ENCODE assay signal across 42 mouse cellular contexts in the genomic region with DNA sequence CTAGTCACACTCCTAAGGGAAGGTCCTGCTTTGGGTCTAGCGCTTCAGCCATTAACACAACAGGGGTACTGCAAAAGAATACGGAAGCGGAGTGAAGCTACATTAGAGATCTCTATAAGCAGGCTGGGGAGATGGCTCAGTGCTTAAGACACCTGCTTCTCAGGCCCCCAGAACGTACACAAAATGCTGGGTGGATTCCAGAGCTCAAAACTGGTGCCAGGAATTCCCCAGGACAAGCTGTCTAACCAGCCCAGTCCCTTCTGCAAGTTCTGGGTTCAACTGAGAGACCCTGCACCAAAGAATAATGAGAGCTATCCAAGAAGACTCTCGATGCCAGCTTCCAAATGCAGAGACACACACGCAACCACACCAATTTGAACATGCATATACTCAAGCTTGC. TPM values are rescaled to one million over a fixed set of nuclear protein-coding genes. Genes with fewer than 3 reads are reported as not detected.
"Had no signal": no experiment of that assay in that cellular context is flagged by ENCODE, and none has a peak within 500 bp of the region (broad histone marks: within the 10 kb centered on the region; RNA-seq: fewer than 3 reads in every experiment).

No protein-coding gene starts in this region.

- H3K9ac ChIP-seq: heart, embryonic 12.5 days; hindbrain, embryonic 12.5 days; hindbrain, embryonic 14.5 days; kidney, embryonic 15.5 days; limb, embryonic 13.5 days; limb, embryonic 15.5 days; liver, embryonic 12.5 days had no signal

- ATAC-seq: hindbrain, embryonic 16.5 days; inflammation-experienced regulatory T-cells, adult 6 months; intestine, embryonic 16.5 days; liver, embryonic 12.5 days had no signal

- H3K36me3 ChIP-seq: heart, embryonic 10.5 days; heart, embryonic 12.5 days; hindbrain, embryonic 10.5 days; hindbrain, embryonic 12.5 days; kidney, embryonic 15.5 days; limb, embryonic 13.5 days; limb, embryonic 15.5 days; liver, embryonic 12.5 days had no signal

- H3K9me3 ChIP-seq: heart, embryonic 10.5 days; heart, embryonic 12.5 days; hindbrain, embryonic 10.5 days; hindbrain, embryonic 12.5 days; kidney, embryonic 15.5 days; limb, embryonic 13.5 days; limb, embryonic 15.5 days; liver, embryonic 12.5 days had no signal

- H3K4me3 ChIP-seq: gastrocnemius, adult 2 months; heart, embryonic 10.5 days; heart, embryonic 12.5 days; hindbrain, embryonic 10.5 days; hindbrain, embryonic 12.5 days; kidney, embryonic 15.5 days; limb, embryonic 13.5 days; limb, embryonic 15.5 days; liver, embryonic 12.5 days had no signal

- DNase-seq: gastrocnemius, adult 2 months; gastrocnemius, postnatal 10 days; gastrocnemius, postnatal 25 days; heart, adult 18-20 months; heart, postnatal 10 days; heart, postnatal 4 days; kidney, adult 11 months; kidney, adult 2 months; kidney, adult 9 months; kidney, postnatal 14 days; kidney, postnatal 36 days; layer of hippocampus, adult 9-11 months; layer of hippocampus, postnatal 36 days; left cerebral cortex, postnatal 4 days had no signal

- H3K4me2 ChIP-seq: heart, embryonic 12.5 days; hindbrain, embryonic 12.5 days; hindbrain, embryonic 14.5 days; kidney, embryonic 15.5 days; limb, embryonic 13.5 days; limb, embryonic 15.5 days; liver, embryonic 12.5 days had no signal

- H3K27me3 ChIP-seq: kidney, embryonic 15.5 days; limb, embryonic 13.5 days; limb, embryonic 15.5 days; liver, embryonic 12.5 days had no signal

- H3K27ac ChIP-seq: gastrocnemius, adult 2 months; heart, embryonic 10.5 days; hindbrain, embryonic 10.5 days; hindbrain, embryonic 12.5 days; hindbrain, embryonic 14.5 days; kidney, postnatal 0 days; limb, embryonic 13.5 days; limb, embryonic 15.5 days; liver, embryonic 12.5 days had no signal

RNA-seq across cellular contexts. Expression of gene Prph2, which starts 28.5 kb away (rescaled TPM):
- total RNA-seq: gastrocnemius, adult 2 months; gastrocnemius, postnatal 10 days; gastrocnemius, postnatal 25 days; gastrocnemius, postnatal 4 days; granulocyte monocyte progenitor cell, adult 5-6 weeks; heart, adult 18-20 months; heart, adult 8-10 months; heart, postnatal 10 days; heart, postnatal 25 days; heart, postnatal 4 days; layer of hippocampus, adult 18-20 months; layer of hippocampus, adult 8-10 months; layer of hippocampus, postnatal 14 days; layer of hippocampus, postnatal 36 days; left cerebral cortex, adult 18-20 months; left cerebral cortex, postnatal 10 days; left cerebral cortex, postnatal 25 days; left cerebral cortex, postnatal 4 days; liver, adult 2 months had no signal
- polyA plus RNA-seq: heart, embryonic 10.5 days; heart, embryonic 12.5 days; heart, embryonic 14.5 days; heart, embryonic 16.5 days; hindbrain, embryonic 10.5 days; hindbrain, embryonic 12.5 days; hindbrain, embryonic 14.5 days; hindbrain, embryonic 16.5 days; inflammation-experienced regulatory T-cells, adult 6 months; intestine, embryonic 16.5 days; kidney, adult 2 months; kidney, embryonic 15.5 days; large intestine, adult 2 months; limb, embryonic 11.5 days; limb, embryonic 13.5 days; limb, embryonic 15.5 days; liver, embryonic 12.5 days had no signal
